Mouse (Mus musculus): Measurements from ENCODE around the gene Rasgef1b. TPM values are rescaled to one million over a fixed set of nuclear protein-coding genes. Genes with fewer than 3 reads are reported as not detected.

Rasgef1b gene
- polyA plus RNA-seq, 1 experiment from 2014 or later: 7.8 TPM

DNA sequence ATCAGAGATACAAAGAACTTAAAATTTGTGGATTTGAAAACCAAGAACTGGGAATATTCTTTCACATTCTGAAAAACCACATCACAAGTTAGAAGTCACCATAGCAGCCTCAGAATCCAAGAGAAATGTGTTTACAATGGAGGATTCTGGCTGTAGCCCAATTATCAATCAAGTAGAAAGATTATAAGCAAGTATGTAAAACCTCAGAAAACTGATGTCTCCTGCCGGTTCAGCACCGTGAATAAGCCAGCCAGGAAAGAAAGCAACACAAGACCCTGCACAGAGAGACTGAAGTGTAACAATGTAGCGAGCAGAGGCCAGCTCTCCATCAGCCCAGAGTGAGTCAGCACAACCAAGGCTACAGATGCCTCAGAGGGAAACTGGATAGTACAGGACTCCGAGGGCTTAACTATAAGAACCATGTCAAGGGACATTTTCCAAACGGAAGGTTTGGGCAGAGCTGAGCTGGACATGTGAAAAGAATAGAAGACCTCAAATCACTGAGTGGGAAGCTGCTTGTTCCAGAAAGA lies 111.5 kb downstream of the Rasgef1b start:
- ATAC-seq (ENCODE audit: low FRiP score, low TSS enrichment): no peak
- Histone ChIP-seq H3K9ac (replicated peaks; ENCODE audit: low read length) (no peak overlapping the region), H3K4me2 (replicated peaks; ENCODE audit: low read depth, low read length) (no peak overlapping the region), H3K4me1 (ENCODE audit: insufficient read depth, low read length) (peaks cover 12% of the 10 kb centered on the region), H3K4me3 (ENCODE audit: low read length) (no peak overlapping the region), H3K36me3 (ENCODE audit: insufficient read depth, low read length) (no peaks in the 10 kb centered on the region), H3K27me3 (ENCODE audit: insufficient read depth, low read length) (peaks cover 5% of the 10 kb centered on the region), H3K9me3 (ENCODE audit: low read length) (no peaks in the 10 kb centered on the region), H3K27ac (ENCODE audit: low read length) (no peak overlapping the region)
- 37% methylated on average over 5 of the region's 5 CpGs for WGBS

DNA sequence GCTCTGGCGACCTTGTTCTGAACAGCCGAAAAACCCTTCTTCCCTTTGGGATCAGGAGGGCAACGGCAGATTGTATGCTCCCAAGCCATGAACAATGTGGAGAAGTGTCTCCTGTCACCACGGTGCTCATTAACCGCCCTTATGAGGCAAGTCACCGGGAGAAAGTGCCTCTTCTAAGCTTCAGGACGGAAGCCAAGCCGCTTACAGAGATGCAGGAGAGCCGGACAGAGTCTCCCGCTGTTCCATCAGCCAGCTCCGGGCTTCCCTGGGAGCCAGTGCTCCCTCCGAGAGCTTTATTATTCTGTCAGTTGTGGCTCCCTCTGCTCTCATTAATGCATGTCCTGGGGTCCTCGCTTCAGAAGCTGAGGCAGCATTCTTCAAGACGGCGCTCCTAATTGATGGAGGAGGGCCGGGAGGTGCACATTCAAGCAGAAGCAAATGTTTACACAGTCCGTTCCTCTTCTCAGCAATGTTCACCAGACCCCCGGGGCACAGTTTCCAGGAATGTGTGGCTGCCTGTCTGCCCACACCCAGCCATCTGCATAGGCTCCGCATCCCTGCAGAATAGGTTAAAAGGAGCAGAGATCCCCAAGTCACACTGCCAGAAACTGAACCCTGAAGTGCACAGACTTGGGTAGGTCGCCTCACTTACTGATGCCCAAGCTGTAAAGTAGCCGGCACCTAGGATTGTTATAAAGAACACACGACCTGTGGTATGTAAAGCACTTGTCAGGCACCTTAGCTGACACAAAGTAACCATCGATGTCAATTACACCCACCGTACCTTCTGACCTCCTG lies 115.3 kb downstream of the Rasgef1b start:
- WGBS: under 1% methylated on average over 24 of the region's 24 CpGs

DNA sequence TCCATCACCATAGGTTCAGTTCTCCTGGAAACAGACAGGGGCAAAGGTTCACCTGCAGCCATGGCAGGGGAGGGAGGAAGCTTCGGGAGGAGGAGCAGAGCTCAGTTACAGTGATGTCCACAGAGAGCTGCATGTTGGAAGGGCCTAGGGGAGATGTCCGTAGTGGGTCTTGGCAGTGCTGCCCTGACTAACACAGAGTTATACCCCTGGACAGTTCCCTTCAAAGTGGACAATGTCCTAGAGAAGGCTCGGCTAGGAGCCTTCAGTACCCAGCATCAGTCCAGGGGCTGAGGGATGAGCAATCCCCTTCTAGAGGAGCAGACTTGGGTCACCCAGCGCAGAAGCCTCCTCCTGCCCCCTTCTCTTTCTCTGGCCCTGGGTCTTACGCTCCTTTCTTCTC lies 121.3 kb downstream of the Rasgef1b start:
- no peak overlapping the region for H3K9ac ChIP-seq (replicated peaks; ENCODE audit: low read length)
- no peak overlapping the region for H3K27ac ChIP-seq (ENCODE audit: low read length)
- no peak overlapping the region for H3K4me2 ChIP-seq (replicated peaks; ENCODE audit: low read depth, low read length)
- peaks cover 19% of the 10 kb centered on the region; the same call in 1 of the 2 replicates for H3K27me3 ChIP-seq (ENCODE audit: insufficient read depth, low read length)
- no peaks in the 10 kb centered on the region for H3K9me3 ChIP-seq (ENCODE audit: low read length)
- 57% methylated on average over 5 of the region's 5 CpGs for WGBS
- no peak overlapping the region for H3K4me3 ChIP-seq (ENCODE audit: low read length)
- ATAC-seq (ENCODE audit: low FRiP score, low TSS enrichment): no peak
- peaks cover 10% of the 10 kb centered on the region for H3K4me1 ChIP-seq (ENCODE audit: insufficient read depth, low read length)
- H3K36me3 ChIP-seq (ENCODE audit: insufficient read depth, low read length): no peaks in the 10 kb centered on the region

More for the DNA sequence above, 115.3 kb downstream of the Rasgef1b start:
- H3K9me3 ChIP-seq (ENCODE audit: low read length): no peaks in the 10 kb centered on the region
- no peak overlapping the region for H3K27ac ChIP-seq (ENCODE audit: low read length)
- H3K36me3 ChIP-seq (ENCODE audit: insufficient read depth, low read length): no peaks in the 10 kb centered on the region
- peak; percentile 63 for ATAC-seq (ENCODE audit: low FRiP score, low TSS enrichment)
- H3K27me3 ChIP-seq (ENCODE audit: insufficient read depth, low read length): peaks cover 18% of the 10 kb centered on the region
- H3K4me3 ChIP-seq (ENCODE audit: low read length): peak overlapping the region; percentile 25
- peak overlapping the region; percentile 50 for H3K4me2 ChIP-seq (replicated peaks; ENCODE audit: low read depth, low read length)
- 0 out of 2 replicates have a peak overlapping the region, but pooled peaks have one; percentile 22 for H3K9ac ChIP-seq (replicated peaks; ENCODE audit: low read length)
- H3K4me1 ChIP-seq (ENCODE audit: insufficient read depth, low read length): peaks cover 12% of the 10 kb centered on the region

DNA sequence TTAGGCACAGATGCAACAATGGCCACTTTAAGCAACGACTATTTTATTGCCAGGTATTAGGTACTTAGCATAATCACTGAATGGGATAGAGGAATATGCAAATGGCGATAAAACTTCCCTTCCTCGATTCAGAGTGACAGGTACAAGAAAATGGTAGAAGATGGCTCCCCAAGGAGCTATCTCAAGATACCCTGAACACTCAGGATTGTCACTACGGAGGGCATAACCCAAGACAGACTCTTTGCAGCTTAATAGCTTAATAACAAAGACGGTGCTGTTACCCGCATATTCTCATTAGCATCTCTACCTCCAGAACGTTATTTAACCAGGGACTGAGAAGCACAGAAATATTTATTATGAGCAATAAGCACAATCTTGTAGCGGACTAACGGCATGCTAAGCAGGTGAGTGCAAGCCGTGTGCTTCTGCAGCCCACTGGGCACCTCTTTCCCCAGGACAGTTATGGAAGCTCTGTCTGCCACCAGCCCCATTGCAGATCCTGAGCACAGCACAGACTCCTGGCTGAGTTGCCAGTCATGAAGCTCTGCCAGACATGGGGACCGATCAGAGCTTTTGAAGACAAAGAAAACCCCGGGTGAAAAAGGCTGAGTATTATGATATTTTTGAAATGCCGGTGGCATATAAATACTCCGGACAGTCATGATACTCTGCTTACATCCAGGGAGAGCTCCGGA lies 122.6 kb downstream of the Rasgef1b start:
- H3K9me3 ChIP-seq (ENCODE audit: low read length): no peaks in the 10 kb centered on the region
- H3K27me3 ChIP-seq (ENCODE audit: insufficient read depth, low read length): peaks cover 19% of the 10 kb centered on the region; the same call in 1 of the 2 replicates
- H3K4me1 ChIP-seq (ENCODE audit: insufficient read depth, low read length): peaks cover 19% of the 10 kb centered on the region
- H3K4me3 ChIP-seq (ENCODE audit: low read length): no peak overlapping the region
- WGBS: 81% methylated on average over 15 of the region's 15 CpGs
- no peak overlapping the region for H3K4me2 ChIP-seq (replicated peaks; ENCODE audit: low read depth, low read length)
- no peak overlapping the region for H3K27ac ChIP-seq (ENCODE audit: low read length)
- H3K36me3 ChIP-seq (ENCODE audit: insufficient read depth, low read length): no peaks in the 10 kb centered on the region
- ATAC-seq (ENCODE audit: low FRiP score, low TSS enrichment): no peak
- no peak overlapping the region for H3K9ac ChIP-seq (replicated peaks; ENCODE audit: low read length)

- peak; percentile 74; the same call in 1 of the 2 replicates for ATAC-seq (ENCODE audit: low FRiP score, low TSS enrichment)
- WGBS: 43% methylated on average over 10 of the region's 10 CpGs
These were observed 126.4 kb downstream of the Rasgef1b start for GRCm38 (mm10) chr5:99602244-99603023.

GRCm38 (mm10) chr5:99599376-99599775 lies 129.5 kb downstream of the Rasgef1b start:
- no peak overlapping the region for H3K27ac ChIP-seq (ENCODE audit: low read length)
- ATAC-seq (ENCODE audit: low FRiP score, low TSS enrichment): no peak
- H3K4me3 ChIP-seq (ENCODE audit: low read length): no peak overlapping the region
- WGBS: 58% methylated on average over 11 of the region's 11 CpGs
- no peak overlapping the region for H3K9ac ChIP-seq (replicated peaks; ENCODE audit: low read length)
- H3K4me2 ChIP-seq (replicated peaks; ENCODE audit: low read depth, low read length): peak overlapping the region; percentile 13; the same call in 1 of the 2 replicates
- H3K27me3 ChIP-seq (ENCODE audit: insufficient read depth, low read length): no peaks in the 10 kb centered on the region
- no peaks in the 10 kb centered on the region for H3K36me3 ChIP-seq (ENCODE audit: insufficient read depth, low read length)
- H3K9me3 ChIP-seq (ENCODE audit: low read length): no peaks in the 10 kb centered on the region
- H3K4me1 ChIP-seq (ENCODE audit: insufficient read depth, low read length): peaks cover 35% of the 10 kb centered on the region

More at GRCm38 (mm10) chr5:99602244-99603023, 126.4 kb downstream of the Rasgef1b start:
- Histone ChIP-seq H3K27ac (ENCODE audit: low read length) (no peak overlapping the region), H3K4me1 (ENCODE audit: insufficient read depth, low read length) (peaks cover 37% of the 10 kb centered on the region), H3K36me3 (ENCODE audit: insufficient read depth, low read length) (no peaks in the 10 kb centered on the region), H3K27me3 (ENCODE audit: insufficient read depth, low read length) (0 out of 2 replicates have a peak, but pooled peaks cover 6% of the 10 kb centered on the region), H3K9ac (replicated peaks; ENCODE audit: low read length) (no peak overlapping the region), H3K4me3 (ENCODE audit: low read length) (no peak overlapping the region), H3K9me3 (ENCODE audit: low read length) (no peaks in the 10 kb centered on the region), H3K4me2 (replicated peaks; ENCODE audit: low read depth, low read length) (no peak overlapping the region)

- no peaks in the 10 kb centered on the region for H3K36me3 ChIP-seq (ENCODE audit: insufficient read depth, low read length)
- H3K4me3 ChIP-seq (ENCODE audit: low read length): no peak overlapping the region
- H3K27ac ChIP-seq (ENCODE audit: low read length): no peak overlapping the region
- H3K9me3 ChIP-seq (ENCODE audit: low read length): no peaks in the 10 kb centered on the region; the same call in 1 of the 2 replicates
- ATAC-seq (ENCODE audit: low FRiP score, low TSS enrichment): peak; percentile 62; the same call in 1 of the 2 replicates
- H3K9ac ChIP-seq (replicated peaks; ENCODE audit: low read length): no peak overlapping the region
- peak overlapping the region; percentile 31 for H3K4me2 ChIP-seq (replicated peaks; ENCODE audit: low read depth, low read length)
- 31% methylated on average over 10 of the region's 10 CpGs for WGBS
- H3K27me3 ChIP-seq (ENCODE audit: insufficient read depth, low read length): no peaks in the 10 kb centered on the region
- peaks cover 35% of the 10 kb centered on the region for H3K4me1 ChIP-seq (ENCODE audit: insufficient read depth, low read length)
These were observed 130.3 kb downstream of the Rasgef1b start for GRCm38 (mm10) chr5:99598470-99599110.

GRCm38 (mm10) chr5:99597701-99598100 lies 131.2 kb downstream of the Rasgef1b start:
- Histone ChIP-seq H3K36me3 (ENCODE audit: insufficient read depth, low read length) (no peaks in the 10 kb centered on the region), H3K4me2 (replicated peaks; ENCODE audit: low read depth, low read length) (no peak overlapping the region), H3K9me3 (ENCODE audit: low read length) (no peaks in the 10 kb centered on the region; the same call in 1 of the 2 replicates), H3K4me3 (ENCODE audit: low read length) (no peak overlapping the region), H3K4me1 (ENCODE audit: insufficient read depth, low read length) (peaks cover 30% of the 10 kb centered on the region), H3K27ac (ENCODE audit: low read length) (no peak overlapping the region), H3K27me3 (ENCODE audit: insufficient read depth, low read length) (no peaks in the 10 kb centered on the region), H3K9ac (replicated peaks; ENCODE audit: low read length) (no peak overlapping the region)
- ATAC-seq (ENCODE audit: low FRiP score, low TSS enrichment): peak; percentile 29; the same call in 1 of the 2 replicates
- 26% methylated on average over 7 of the region's 7 CpGs for WGBS

- Histone ChIP-seq H3K9ac (replicated peaks; ENCODE audit: low read length) (no peak overlapping the region), H3K27me3 (ENCODE audit: insufficient read depth, low read length) (no peaks in the 10 kb centered on the region), H3K36me3 (ENCODE audit: insufficient read depth, low read length) (no peaks in the 10 kb centered on the region), H3K27ac (ENCODE audit: low read length) (no peak overlapping the region), H3K4me3 (ENCODE audit: low read length) (no peak overlapping the region), H3K4me1 (ENCODE audit: insufficient read depth, low read length) (0 out of 2 replicates have a peak, but pooled peaks cover 4% of the 10 kb centered on the region), H3K4me2 (replicated peaks; ENCODE audit: low read depth, low read length) (no peak overlapping the region), H3K9me3 (ENCODE audit: low read length) (no peaks in the 10 kb centered on the region; the same call in 1 of the 2 replicates)
- ATAC-seq (ENCODE audit: low FRiP score, low TSS enrichment): no peak
- 27% methylated on average over 6 of the region's 6 CpGs for WGBS
These were observed 137.5 kb downstream of the Rasgef1b start for GRCm38 (mm10) chr5:99591348-99591747.
